Mouse (Mus musculus): ENCODE measurements at regions not wholly inside any gene's neighbourhood (a gene's known extent, or its start where the extent isn't known, plus 50 kb on each side); places are given as distances from the start of the nearest gene placed in this dataset.

DNA sequence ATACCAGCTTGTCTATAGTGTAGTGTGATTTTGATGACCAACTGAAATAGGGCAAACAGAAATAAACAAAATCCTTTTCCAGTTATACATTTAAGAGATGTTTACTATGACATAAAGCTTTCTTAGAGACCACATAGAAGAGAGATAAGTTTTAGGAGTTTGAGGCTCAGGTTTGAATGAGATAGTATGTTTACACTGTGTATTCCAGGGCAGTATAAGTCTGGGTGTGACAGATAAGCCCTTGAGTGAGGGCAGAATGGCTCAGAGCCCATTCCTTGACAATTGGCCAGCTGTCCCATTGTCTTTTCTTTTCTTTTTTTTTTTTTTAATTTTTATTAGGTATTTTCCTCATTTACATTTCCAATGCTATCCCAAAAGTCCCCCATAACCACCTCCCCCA lies 744.0 kb upstream of the 4930444P10Rik start:
- no peak for TF ChIP-seq CTCF (IDR thresholded peaks at IDR 0.05; ENCODE audit: low read depth)
- no peak for TF ChIP-seq EP300 (IDR thresholded peaks at IDR 0.05; ENCODE audit: low read depth)

Measured in heart, postnatal 0 days (tissue).